Mouse (Mus musculus): ENCODE measurements around the gene Tmem221. TPM values are rescaled to one million over a fixed set of nuclear protein-coding genes. Genes with fewer than 3 reads are reported as not detected.

The Tmem221 gene
- 0.53 and 0.66 TPM in 2 replicates for polyA plus RNA-seq (2015; fragmentation: Nextera tagmentation; extraction: Ambion mirVana)

- peak within 1 kb of the TSS; percentile 69 for H3K9ac ChIP-seq
- no peaks in the 10 kb centered on the region for H3K9me3 ChIP-seq (replicated peaks)
- H3K27me3 ChIP-seq: peaks cover 50% of the 10 kb centered on the region
- peak within 1 kb of the TSS; percentile 62 for H3K27ac ChIP-seq
- DNase-seq: no peak
- no peaks in the 10 kb centered on the region for H3K36me3 ChIP-seq
- H3K4me1 ChIP-seq (replicated peaks): peaks cover 67% of the 10 kb centered on the region
- H3K4me2 ChIP-seq: peak within 1 kb of the TSS; percentile 96
- WGBS (ENCODE audit: insufficient replicate concordance): 6% methylated on average over 69 of the region's 70 CpGs
- H3K4me3 ChIP-seq (replicated peaks): peak within 1 kb of the TSS; percentile 66
- ATAC-seq (ENCODE audit: low read depth): peak; percentile 8
Observed at GRCm38 (mm10) chr8:71558071-71558957, at the start of gene Tmem221. Gene Tmem221 (minus strand): TSS chr8:71558871.

GRCm38 (mm10) chr8:71604021-71604420, 45.4 kb upstream of the Tmem221 start:
- Histone ChIP-seq H3K27me3 (peaks cover 54% of the 10 kb centered on the region), H3K4me3 (replicated peaks) (no peak overlapping the region), H3K36me3 (no peaks in the 10 kb centered on the region), H3K4me2 (no peak overlapping the region), H3K4me1 (replicated peaks) (peaks cover 22% of the 10 kb centered on the region), H3K27ac (no peak overlapping the region), H3K9me3 (replicated peaks) (no peaks in the 10 kb centered on the region), H3K9ac (no peak overlapping the region)
- ATAC-seq (ENCODE audit: low read depth) (no peak), DNase-seq (no peak)
- WGBS (ENCODE audit: insufficient replicate concordance): 67% methylated on average over 7 of the region's 7 CpGs

- ATAC-seq (ENCODE audit: low read depth): peak; percentile 45
- H3K4me3 ChIP-seq (replicated peaks): peak overlapping the region; percentile 32
- H3K9ac ChIP-seq: no peak overlapping the region
- DNase-seq: peak; percentile 17
- H3K27ac ChIP-seq: no peak overlapping the region
- H3K9me3 ChIP-seq (replicated peaks): no peaks in the 10 kb centered on the region
- H3K27me3 ChIP-seq: peaks cover 54% of the 10 kb centered on the region
- H3K4me1 ChIP-seq (replicated peaks): peaks cover 21% of the 10 kb centered on the region
- H3K4me2 ChIP-seq: peak overlapping the region; percentile 53
- WGBS (ENCODE audit: insufficient replicate concordance): 7% methylated on average over 32 of the region's 32 CpGs
- H3K36me3 ChIP-seq: no peaks in the 10 kb centered on the region
Observed at GRCm38 (mm10) chr8:71602666-71603334, 44.1 kb upstream of the Tmem221 start.

GRCm38 (mm10) chr8:71601939-71602665, 43.4 kb upstream of the Tmem221 start:
- no peak overlapping the region for H3K9ac ChIP-seq
- H3K9me3 ChIP-seq (replicated peaks): no peaks in the 10 kb centered on the region
- peaks cover 54% of the 10 kb centered on the region for H3K27me3 ChIP-seq
- DNase-seq (no peak), ATAC-seq (ENCODE audit: low read depth) (no peak; the same call in 1 of the 2 replicates)
- 4% methylated on average over 65 of the region's 65 CpGs for WGBS (ENCODE audit: insufficient replicate concordance)
- H3K4me1 ChIP-seq (replicated peaks): peaks cover 21% of the 10 kb centered on the region
- no peaks in the 10 kb centered on the region for H3K36me3 ChIP-seq
- peak overlapping the region; percentile 53 for H3K4me2 ChIP-seq
- peak overlapping the region; percentile 32 for H3K4me3 ChIP-seq (replicated peaks)
- no peak overlapping the region for H3K27ac ChIP-seq

- 79% methylated on average over 5 of the region's 5 CpGs for WGBS (ENCODE audit: insufficient replicate concordance)
- H3K27me3 ChIP-seq: peaks cover 44% of the 10 kb centered on the region
- H3K9ac ChIP-seq: no peak overlapping the region
- ATAC-seq (ENCODE audit: low read depth) (no peak), DNase-seq (no peak)
- H3K9me3 ChIP-seq (replicated peaks): no peaks in the 10 kb centered on the region
- no peak overlapping the region for H3K4me3 ChIP-seq (replicated peaks)
- H3K4me2 ChIP-seq: no peak overlapping the region
- peaks cover 38% of the 10 kb centered on the region for H3K4me1 ChIP-seq (replicated peaks)
- no peak overlapping the region for H3K27ac ChIP-seq
- H3K36me3 ChIP-seq: no peaks in the 10 kb centered on the region
Observed at GRCm38 (mm10) chr8:71598841-71599240, 40.2 kb upstream of the Tmem221 start.

GRCm38 (mm10) chr8:71598375-71598774, 39.7 kb upstream of the Tmem221 start:
- Histone ChIP-seq H3K4me3 (replicated peaks) (no peak overlapping the region), H3K27ac (no peak overlapping the region), H3K36me3 (no peaks in the 10 kb centered on the region), H3K9ac (no peak overlapping the region), H3K27me3 (peaks cover 39% of the 10 kb centered on the region), H3K4me1 (replicated peaks) (peaks cover 41% of the 10 kb centered on the region), H3K4me2 (no peak overlapping the region), H3K9me3 (replicated peaks) (no peaks in the 10 kb centered on the region)
- ATAC-seq (ENCODE audit: low read depth) (no peak), DNase-seq (no peak)

GRCm38 (mm10) chr8:71597451-71597850, 38.8 kb upstream of the Tmem221 start, which contains the start of gene Fam129c:
Gene Fam129c (plus strand): TSS chr8:71597648.
- Histone ChIP-seq H3K9me3 (replicated peaks) (no peaks in the 10 kb centered on the region), H3K27ac (no peak within 1 kb of the TSS), H3K27me3 (peaks cover 30% of the 10 kb centered on the region), H3K4me1 (replicated peaks) (peaks cover 42% of the 10 kb centered on the region), H3K36me3 (no peaks in the 10 kb centered on the region), H3K9ac (no peak within 1 kb of the TSS), H3K4me3 (replicated peaks) (no peak within 1 kb of the TSS), H3K4me2 (no peak within 1 kb of the TSS)
- DNase-seq (no peak), ATAC-seq (ENCODE audit: low read depth) (no peak)
- WGBS (ENCODE audit: insufficient replicate concordance): 71% methylated on average over 3 of the region's 3 CpGs

GRCm38 (mm10) chr8:71596798-71597197, 38.1 kb upstream of the Tmem221 start:
- Histone ChIP-seq H3K4me3 (replicated peaks) (no peak overlapping the region), H3K4me2 (no peak overlapping the region), H3K27me3 (peaks cover 23% of the 10 kb centered on the region), H3K9me3 (replicated peaks) (no peaks in the 10 kb centered on the region), H3K4me1 (replicated peaks) (peaks cover 38% of the 10 kb centered on the region), H3K9ac (no peak overlapping the region), H3K27ac (no peak overlapping the region), H3K36me3 (no peaks in the 10 kb centered on the region)
- no peak for ATAC-seq (ENCODE audit: low read depth)
- DNase-seq: no peak
- WGBS (ENCODE audit: insufficient replicate concordance): 63% methylated on average over 4 of the region's 4 CpGs

- ATAC-seq (ENCODE audit: low read depth): no peak
- no peak overlapping the region for H3K4me2 ChIP-seq
- peaks cover 19% of the 10 kb centered on the region for H3K27me3 ChIP-seq
- no peaks in the 10 kb centered on the region for H3K36me3 ChIP-seq
- no peak for DNase-seq
- 52% methylated on average over 6 of the region's 6 CpGs for WGBS (ENCODE audit: insufficient replicate concordance)
- H3K27ac ChIP-seq: no peak overlapping the region
- H3K4me1 ChIP-seq (replicated peaks): peaks cover 40% of the 10 kb centered on the region
- H3K4me3 ChIP-seq (replicated peaks): no peak overlapping the region
- no peaks in the 10 kb centered on the region for H3K9me3 ChIP-seq (replicated peaks)
- H3K9ac ChIP-seq: peak overlapping the region; percentile 30; the same call in 1 of the 2 replicates
Observed at GRCm38 (mm10) chr8:71596384-71596783, 37.7 kb upstream of the Tmem221 start.

- ATAC-seq (ENCODE audit: low read depth) (peak; percentile 8; the same call in 1 of the 2 replicates), DNase-seq (peak; percentile 70)
- Histone ChIP-seq H3K4me3 (replicated peaks) (no peak overlapping the region), H3K9me3 (replicated peaks) (no peaks in the 10 kb centered on the region), H3K27me3 (peaks cover 14% of the 10 kb centered on the region), H3K4me2 (no peak overlapping the region; the same call in 1 of the 2 replicates), H3K4me1 (replicated peaks) (peaks cover 45% of the 10 kb centered on the region), H3K36me3 (no peaks in the 10 kb centered on the region), H3K27ac (no peak overlapping the region), H3K9ac (peak overlapping the region; percentile 30; the same call in 1 of the 2 replicates)
- WGBS (ENCODE audit: insufficient replicate concordance): 11% methylated on average over 27 of the region's 27 CpGs
Observed at GRCm38 (mm10) chr8:71595862-71596261, 37.2 kb upstream of the Tmem221 start.

- 82% methylated on average over 4 of the region's 4 CpGs for WGBS (ENCODE audit: insufficient replicate concordance)
- Histone ChIP-seq H3K27ac (no peak overlapping the region), H3K4me3 (replicated peaks) (no peak overlapping the region), H3K27me3 (no peaks in the 10 kb centered on the region), H3K4me2 (no peak overlapping the region), H3K9ac (no peak overlapping the region), H3K4me1 (replicated peaks) (peaks cover 55% of the 10 kb centered on the region), H3K36me3 (no peaks in the 10 kb centered on the region), H3K9me3 (replicated peaks) (no peaks in the 10 kb centered on the region)
- DNase-seq (no peak), ATAC-seq (ENCODE audit: low read depth) (no peak)
Observed at GRCm38 (mm10) chr8:71594324-71594722, 35.7 kb upstream of the Tmem221 start.
